Mouse (Mus musculus) liver, embryonic 13.5 days (tissue): ENCODE measurements around the gene Slc39a11. TPM values are rescaled to one million over a fixed set of nuclear protein-coding genes. Genes with fewer than 3 reads are reported as not detected.
"Not testable (repeated sequence)": the region's sequence is repeated elsewhere in the genome, so short reads cannot be mapped to it uniquely, and the experiment has no call there.

Source experiments
- ATAC-seq: fragments of 200-750 bp; cut with Nextera tagmentation; 2 replicates; pipeline ENCODE4 v1.8.0; 2017; ENCODE audit warnings: low read depth, mild to moderate bottlenecking, moderate number of reproducible peaks, moderate library complexity
- DNase-seq: peaks from one replicate; pipeline ENCODE4 v3.0.0; 2022
- H3K27ac ChIP-seq: fragments of 300-500 bp; sonication (generic); 2 replicates; pipeline ENCODE4 v1.5.1; 2015; ENCODE audit warnings: moderate library complexity, mild to moderate bottlenecking, inconsistent platforms
- H3K27me3 ChIP-seq: fragments of 300-500 bp; sonication (generic); 2 replicates; pipeline ENCODE4 v1.6.1; 2015; ENCODE audit warnings: mild to moderate bottlenecking, inconsistent platforms
- H3K36me3 ChIP-seq: fragments of 300-500 bp; sonication (generic); 2 replicates; pipeline ENCODE4 v1.6.1; 2015; ENCODE audit warnings: mild to moderate bottlenecking, inconsistent platforms
- H3K4me1 ChIP-seq: fragments of 300-500 bp; sonication (generic); replicated peaks from 2 replicates; pipeline ENCODE4 v1.6.1; 2015; ENCODE audit warnings: inconsistent platforms
- H3K4me2 ChIP-seq: fragments of 300-500 bp; sonication (generic); 2 replicates; pipeline ENCODE4 v1.6.1; 2015; ENCODE audit warnings: inconsistent platforms, mild to moderate bottlenecking, moderate library complexity
- H3K4me3 ChIP-seq: fragments of 300-500 bp; sonication (generic); replicated peaks from 2 replicates; pipeline ENCODE4 v1.5.1; 2015; ENCODE audit warnings: mild to moderate bottlenecking, inconsistent platforms
- H3K9ac ChIP-seq: fragments of 300-500 bp; sonication (generic); 2 replicates; pipeline ENCODE4 v1.6.1; 2015; ENCODE audit warnings: mild to moderate bottlenecking, inconsistent platforms
- H3K9me3 ChIP-seq: fragments of 300-500 bp; sonication (generic); replicated peaks from 2 replicates; pipeline ENCODE4 v1.6.1; 2016; ENCODE audit warnings: inconsistent platforms
- WGBS: fragments of 180-500 bp; shearing (Covaris S2); methylation state at CpG from one replicate; pipeline ENCODE4 v1.1.7; 2015; ENCODE audit not compliant: insufficient replicate concordance; 5-methylcytosine and 5-hydroxymethylcytosine counted together
- polyA plus RNA-seq: library from polyadenylated mRNA; unstranded; fragments of >200 nt; fragmentation: Nextera tagmentation; extraction: Ambion mirVana; gene quantifications from 2 replicates; pipeline ENCODE4 v1.2.1, GENCODE M21; 2015

The Slc39a11 gene
- polyA plus RNA-seq, 1 experiment from 2014 or later = 15.0 TPM

DNA sequence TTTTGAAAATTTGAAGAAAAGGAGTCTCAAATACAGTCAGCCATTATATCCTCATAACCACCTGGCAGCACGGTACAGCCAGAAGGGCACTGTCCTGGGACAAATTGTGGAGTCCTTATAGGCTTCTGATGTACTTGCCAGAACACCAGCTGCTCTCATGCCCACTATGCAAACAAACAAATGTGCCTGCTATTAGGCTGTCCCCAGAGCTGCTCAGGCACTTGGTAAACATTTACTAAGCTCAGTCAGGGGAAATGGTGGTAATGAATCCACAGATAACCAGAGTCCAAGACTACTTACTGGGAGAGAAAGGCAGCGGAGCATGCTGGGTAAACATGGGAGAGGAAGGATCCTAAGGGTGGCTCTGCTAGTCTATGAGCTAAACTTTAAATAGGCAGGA is 17.2 kb upstream of the Slc39a11 start:
- DNase-seq (no peak), ATAC-seq (no peak)
- 78% methylated on average over 2 of the region's 2 CpGs for WGBS
- H3K27ac ChIP-seq = peak overlapping the region; percentile 82
- H3K4me3 ChIP-seq = peak overlapping the region; percentile 20; the same call in 1 of the 2 replicates
- peaks cover 65% of the 10 kb centered on the region for H3K4me1 ChIP-seq
- H3K36me3 ChIP-seq = peaks cover 91% of the 10 kb centered on the region
- no peaks in the 10 kb centered on the region for H3K9me3 ChIP-seq
- H3K4me2 ChIP-seq = peak overlapping the region; percentile 56
- no peaks in the 10 kb centered on the region for H3K27me3 ChIP-seq
- peak overlapping the region; percentile 57; the same call in 1 of the 2 replicates for H3K9ac ChIP-seq

DNA sequence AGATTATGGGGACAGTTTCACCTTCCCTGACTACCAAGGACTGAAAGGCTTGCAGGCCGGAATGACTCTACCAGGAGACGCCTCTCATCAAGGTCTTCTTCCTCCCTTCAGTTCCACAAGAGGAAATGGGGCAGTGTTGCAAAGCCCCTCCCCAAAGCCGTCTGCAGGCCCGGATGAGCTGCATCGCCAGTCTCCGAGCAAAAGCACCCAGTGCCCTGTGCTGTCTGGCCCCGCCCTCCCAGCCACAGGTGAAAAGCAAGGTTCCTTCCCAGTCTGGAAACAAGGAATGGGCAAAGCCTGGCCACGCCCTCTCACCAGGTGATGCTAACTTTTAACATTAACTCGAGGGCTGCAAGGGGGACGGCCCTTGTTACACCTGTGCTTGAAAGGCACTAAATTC is 16.8 kb upstream of the Slc39a11 start:
- DNase-seq (no peak), ATAC-seq (peak; percentile 41; the same call in 1 of the 2 replicates)
- no peaks in the 10 kb centered on the region for H3K9me3 ChIP-seq
- H3K27me3 ChIP-seq = no peaks in the 10 kb centered on the region
- H3K9ac ChIP-seq = peak overlapping the region; percentile 57
- H3K4me2 ChIP-seq = peak overlapping the region; percentile 56
- H3K27ac ChIP-seq = peak overlapping the region; percentile 82
- peaks cover 62% of the 10 kb centered on the region for H3K4me1 ChIP-seq
- H3K4me3 ChIP-seq = peak overlapping the region; percentile 20
- 36% methylated on average over 10 of the region's 10 CpGs for WGBS
- H3K36me3 ChIP-seq = peaks cover 91% of the 10 kb centered on the region

DNA sequence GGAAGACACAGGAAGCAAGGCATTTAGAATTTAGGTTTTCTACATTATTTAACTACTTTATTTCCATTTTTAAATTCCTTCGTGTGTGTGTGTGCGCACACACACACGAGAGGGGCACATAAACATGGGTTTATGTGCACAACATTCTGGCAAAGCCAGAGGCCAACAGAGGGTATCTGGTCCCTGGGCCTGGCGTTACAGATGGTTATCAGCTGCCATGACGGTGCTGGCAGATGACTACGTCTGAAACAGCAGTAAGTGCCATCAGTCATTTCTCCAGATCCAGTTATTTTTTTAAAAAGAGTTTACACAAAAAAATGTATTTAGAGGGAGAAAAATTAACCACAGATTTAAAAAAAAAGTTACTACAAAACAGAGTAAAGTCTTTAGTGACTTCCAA is 16.3 kb upstream of the Slc39a11 start:
- DNase-seq = peak; percentile 47
- Histone ChIP-seq H3K4me2 (peak overlapping the region; percentile 56), H3K9me3 (no peaks in the 10 kb centered on the region), H3K27me3 (no peaks in the 10 kb centered on the region), H3K36me3 (peaks cover 91% of the 10 kb centered on the region), H3K4me3 (no peak overlapping the region), H3K27ac (peak overlapping the region; percentile 82), H3K9ac (no peak overlapping the region), H3K4me1 (peaks cover 58% of the 10 kb centered on the region)
- 32% methylated on average over 6 of the region's 6 CpGs for WGBS
- peak; percentile 71 for ATAC-seq

DNA sequence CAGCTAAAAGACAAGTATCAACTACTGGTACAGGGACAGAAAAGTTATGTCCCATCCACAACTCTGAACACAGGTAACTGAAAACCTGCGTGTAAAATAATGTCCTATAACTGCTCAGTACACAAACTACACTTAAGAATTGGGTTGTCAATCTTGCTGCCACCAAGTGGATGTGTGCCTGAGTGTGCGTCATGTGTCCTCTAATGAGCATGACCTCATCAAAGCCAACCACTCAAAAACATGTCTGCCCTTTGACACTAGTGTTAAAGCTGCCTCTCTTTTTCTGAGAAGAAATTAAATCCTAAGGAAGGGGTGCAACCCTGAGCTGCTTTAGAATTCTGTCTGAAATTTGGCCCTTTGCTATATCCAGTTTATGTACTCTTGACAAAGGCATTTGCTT is 14.4 kb upstream of the Slc39a11 start:
- Histone ChIP-seq H3K36me3 (peaks cover 93% of the 10 kb centered on the region), H3K4me2 (no peak overlapping the region), H3K27ac (no peak overlapping the region), H3K9me3 (no peaks in the 10 kb centered on the region), H3K9ac (no peak overlapping the region), H3K4me3 (no peak overlapping the region), H3K4me1 (peaks cover 41% of the 10 kb centered on the region), H3K27me3 (no peaks in the 10 kb centered on the region)
- DNase-seq (no peak), ATAC-seq (no peak)
- 83% methylated on average over 2 of the region's 2 CpGs for WGBS

DNA sequence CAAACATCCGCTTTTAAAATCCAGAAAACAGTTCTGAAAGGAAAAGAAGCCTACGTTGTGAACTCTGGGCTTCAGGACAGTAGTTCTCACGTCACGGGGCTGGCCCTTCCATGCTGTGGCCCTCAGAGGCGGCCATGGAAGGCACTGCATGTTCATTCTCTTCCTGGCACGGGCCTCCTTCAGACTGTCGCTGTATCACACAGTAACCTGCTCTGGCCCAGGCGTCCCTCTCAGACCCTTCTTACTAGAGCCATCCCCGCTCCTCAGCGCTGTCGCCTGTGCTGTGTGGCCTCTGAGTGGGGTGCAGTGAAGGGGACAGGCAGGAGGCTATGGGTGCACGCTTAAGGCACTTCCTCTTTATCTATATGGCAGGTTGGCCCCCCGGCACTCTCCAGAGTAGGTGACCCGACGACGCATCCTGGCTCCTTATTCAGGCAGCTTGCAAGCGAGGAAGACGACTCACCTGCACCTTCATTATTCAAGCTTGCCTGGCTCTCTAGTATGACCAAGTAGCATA is 12.0 kb upstream of the Slc39a11 start:
- no peak overlapping the region for H3K4me3 ChIP-seq
- DNase-seq (no peak), ATAC-seq (no peak)
- 84% methylated on average over 18 of the region's 18 CpGs for WGBS
- no peaks in the 10 kb centered on the region for H3K9me3 ChIP-seq
- H3K36me3 ChIP-seq = peaks cover 93% of the 10 kb centered on the region
- H3K27me3 ChIP-seq = no peaks in the 10 kb centered on the region
- H3K4me1 ChIP-seq = peaks cover 17% of the 10 kb centered on the region
- no peak overlapping the region for H3K9ac ChIP-seq
- no peak overlapping the region for H3K4me2 ChIP-seq
- H3K27ac ChIP-seq = no peak overlapping the region

DNA sequence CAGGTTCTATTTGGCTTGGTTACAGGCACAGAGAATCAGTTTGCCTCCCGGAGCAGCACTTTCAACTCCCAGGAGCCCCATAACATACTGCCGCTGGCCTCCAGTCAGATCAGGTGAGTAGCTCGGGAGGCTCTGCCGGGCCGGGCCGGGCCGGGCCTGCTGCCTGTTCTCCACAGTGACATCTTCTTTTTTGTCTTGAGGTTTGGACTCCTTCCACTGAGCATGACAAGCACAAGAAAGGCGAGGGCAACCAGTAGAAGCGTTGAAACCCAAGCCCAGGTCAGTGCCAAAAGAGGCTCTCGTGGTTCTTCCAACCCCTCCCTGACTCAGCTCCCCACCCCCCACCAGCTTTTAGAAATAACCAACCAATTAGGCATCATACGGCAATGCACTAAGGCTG is 11.1 kb upstream of the Slc39a11 start:
- Histone ChIP-seq H3K27me3 (no peaks in the 10 kb centered on the region), H3K9me3 (no peaks in the 10 kb centered on the region), H3K27ac (no peak overlapping the region), H3K4me3 (no peak overlapping the region), H3K36me3 (peaks cover 98% of the 10 kb centered on the region), H3K9ac (no peak overlapping the region), H3K4me1 (peaks cover 8% of the 10 kb centered on the region), H3K4me2 (no peak overlapping the region)
- 94% methylated on average over 11 of the region's 11 CpGs for WGBS
- ATAC-seq = no peak
- DNase-seq = no peak

DNA sequence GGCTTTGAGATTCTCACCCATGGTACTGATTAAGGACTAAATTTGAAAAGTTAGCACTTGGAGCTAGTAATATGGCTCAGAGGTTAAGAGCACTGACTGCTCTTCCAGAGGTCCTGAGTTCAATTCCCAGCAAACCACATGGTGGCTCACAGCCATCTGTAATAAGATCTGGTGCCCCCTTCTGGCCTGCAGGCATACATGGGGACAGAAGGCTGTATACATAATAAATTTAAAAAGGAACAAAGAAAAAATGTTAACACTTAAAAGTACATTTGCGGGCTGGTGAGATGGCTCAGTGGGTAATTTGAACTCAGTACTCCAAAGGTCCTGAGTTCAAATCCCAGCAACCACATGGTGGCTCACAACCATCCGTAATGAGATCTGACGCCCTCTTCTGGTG is 10.3 kb upstream of the Slc39a11 start:
- WGBS = 91% methylated on average over 3 of the region's 3 CpGs
- H3K4me3 ChIP-seq, ATAC-seq, H3K9ac ChIP-seq, H3K27ac ChIP-seq, DNase-seq, H3K4me1 ChIP-seq, H3K4me2 ChIP-seq, H3K27me3 ChIP-seq, H3K9me3 ChIP-seq: not testable (repeated sequence)
- peaks cover 100% of the 10 kb centered on the region for H3K36me3 ChIP-seq

DNA sequence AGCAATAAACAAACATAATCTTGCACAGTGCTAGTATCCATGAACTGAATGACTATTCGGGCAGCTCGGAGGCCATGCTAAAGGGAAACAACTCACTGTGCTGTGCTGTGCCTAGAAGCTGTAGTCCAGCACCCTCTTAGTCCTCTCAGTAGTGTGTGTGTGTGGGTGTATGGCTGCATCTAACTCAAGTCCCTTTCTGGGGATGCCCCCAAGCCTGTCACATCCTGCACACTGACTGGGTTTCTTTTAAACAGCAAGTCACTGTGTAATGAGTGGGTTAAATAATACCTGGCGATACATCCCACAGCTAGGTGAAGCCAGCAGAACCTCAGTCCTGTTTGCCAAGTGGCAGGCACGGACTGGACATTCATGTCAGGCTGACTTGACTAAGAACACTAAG is 8.9 kb upstream of the Slc39a11 start:
- H3K9ac ChIP-seq = no peak overlapping the region
- WGBS = 89% methylated on average over 4 of the region's 4 CpGs

DNA sequence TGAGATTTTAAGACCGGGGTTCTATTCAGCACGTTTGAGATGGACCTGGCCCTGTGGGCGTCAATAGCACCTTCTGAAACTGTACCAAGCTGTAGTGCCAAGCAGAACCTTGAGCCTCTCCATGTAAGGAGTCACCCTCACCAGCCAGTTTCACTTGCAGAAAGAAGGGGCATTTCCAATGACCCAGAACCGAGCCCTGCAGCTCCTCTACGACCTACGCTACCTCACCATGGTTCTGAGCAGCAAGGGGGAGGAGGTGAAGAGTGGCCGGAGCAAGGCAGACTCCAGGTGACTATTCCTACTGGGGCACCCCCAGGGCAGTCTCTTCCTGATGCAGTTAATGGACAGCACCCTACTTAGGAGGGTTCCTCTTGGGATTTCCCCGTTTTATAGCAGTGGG is 8.4 kb upstream of the Slc39a11 start:
- WGBS = 85% methylated on average over 8 of the region's 8 CpGs
- no peaks in the 10 kb centered on the region for H3K4me1 ChIP-seq
- DNase-seq = no peak

More for the DNA sequence above, 8.9 kb upstream of the Slc39a11 start:
- H3K4me1 ChIP-seq = no peaks in the 10 kb centered on the region
- no peaks in the 10 kb centered on the region for H3K9me3 ChIP-seq
- ATAC-seq (no peak), DNase-seq (no peak)
- H3K36me3 ChIP-seq = peaks cover 100% of the 10 kb centered on the region
- no peaks in the 10 kb centered on the region for H3K27me3 ChIP-seq
- H3K4me3 ChIP-seq = no peak overlapping the region
- no peak overlapping the region for H3K4me2 ChIP-seq
- H3K27ac ChIP-seq = no peak overlapping the region

DNA sequence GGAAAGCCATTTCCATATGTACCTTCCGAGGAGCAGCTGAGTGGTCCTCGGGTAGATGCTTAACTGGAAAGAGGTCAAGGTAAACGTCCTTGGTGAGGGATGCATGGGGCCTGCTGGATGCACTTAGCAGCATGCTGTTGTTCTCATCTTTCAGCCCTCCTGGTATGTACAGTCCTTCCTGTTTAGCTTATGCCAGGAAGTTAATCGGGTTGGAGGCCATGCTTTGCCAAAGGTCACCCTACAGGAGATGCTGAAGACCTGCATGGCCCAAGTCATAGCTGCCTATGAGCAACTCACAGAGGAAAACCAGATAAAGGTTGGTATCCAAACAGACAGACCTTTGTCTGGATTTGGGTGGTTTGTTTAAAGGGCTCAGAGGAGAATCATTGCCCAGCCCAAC is 7.3 kb upstream of the Slc39a11 start:
- Histone ChIP-seq H3K9ac (no peak overlapping the region), H3K4me2 (no peak overlapping the region), H3K9me3 (no peaks in the 10 kb centered on the region), H3K36me3 (peaks cover 100% of the 10 kb centered on the region), H3K4me1 (no peaks in the 10 kb centered on the region), H3K4me3 (no peak overlapping the region), H3K27ac (peak overlapping the region; percentile 53; the same call in 1 of the 2 replicates), H3K27me3 (no peaks in the 10 kb centered on the region)
- ATAC-seq (no peak), DNase-seq (no peak)
- WGBS = 77% methylated on average over 4 of the region's 4 CpGs

More for the DNA sequence above, 8.4 kb upstream of the Slc39a11 start:
- ATAC-seq = no peak
- Histone ChIP-seq H3K27me3 (no peaks in the 10 kb centered on the region), H3K27ac (no peak overlapping the region), H3K9me3 (no peaks in the 10 kb centered on the region), H3K4me2 (no peak overlapping the region), H3K4me3 (no peak overlapping the region), H3K36me3 (peaks cover 100% of the 10 kb centered on the region), H3K9ac (no peak overlapping the region)

DNA sequence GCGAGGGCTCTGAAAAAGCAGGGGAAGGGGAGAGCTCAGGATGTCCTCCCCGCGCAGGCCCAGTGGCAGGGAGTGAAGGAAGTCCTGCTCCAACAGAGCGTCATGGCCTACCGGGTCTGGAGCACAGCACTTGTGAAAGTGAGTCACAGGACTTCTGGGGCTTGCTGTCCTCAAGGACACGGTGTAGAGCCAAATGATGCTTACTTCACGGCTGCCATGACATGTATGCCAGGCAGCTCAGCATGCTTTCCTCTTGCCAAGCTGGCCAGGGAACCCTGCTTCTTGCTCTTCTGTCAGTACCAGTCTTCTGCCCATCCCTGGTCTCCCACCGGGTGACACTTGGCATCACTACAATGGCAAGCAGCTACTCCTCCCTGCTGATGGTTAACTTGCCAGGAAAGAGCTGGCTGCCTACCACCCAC is 6.6 kb upstream of the Slc39a11 start:
- WGBS = 79% methylated on average over 8 of the region's 8 CpGs
- no peak overlapping the region for H3K4me2 ChIP-seq

DNA sequence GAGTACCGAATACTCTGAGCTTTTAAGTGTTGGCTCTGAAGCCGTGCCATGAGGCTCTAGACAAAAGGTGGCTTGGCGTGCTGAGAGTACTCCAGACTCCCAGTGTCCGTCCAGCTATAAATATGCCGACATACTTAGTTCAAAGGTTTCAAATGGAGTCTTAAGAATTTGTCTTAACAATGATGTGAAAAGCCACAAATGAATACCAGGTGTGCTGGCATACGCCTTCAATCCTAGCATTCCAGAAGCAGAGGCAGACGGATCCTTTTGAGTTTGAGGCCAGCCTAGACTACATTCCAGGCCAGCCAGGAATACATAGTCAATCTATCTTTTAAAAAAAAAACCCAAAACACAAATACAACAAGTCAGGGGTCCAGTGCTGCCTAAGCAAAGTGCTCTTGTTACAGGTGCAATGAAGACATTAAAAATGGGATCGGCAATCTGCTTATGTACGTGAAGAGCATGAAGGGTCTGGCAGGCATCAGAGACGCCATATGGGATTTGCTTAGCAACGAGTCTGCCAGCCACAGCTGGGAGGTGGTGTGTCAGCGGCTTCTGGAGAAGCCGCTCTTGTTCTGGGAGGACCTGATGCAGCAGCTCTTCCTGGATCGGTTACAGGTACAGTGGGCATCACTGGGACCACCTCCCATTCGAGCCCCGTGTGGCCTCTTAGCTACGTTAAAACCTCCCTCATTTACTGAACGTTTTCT is 4.8 kb upstream of the Slc39a11 start:
- Histone ChIP-seq H3K36me3 (peaks cover 83% of the 10 kb centered on the region), H3K4me2 (no peak overlapping the region), H3K27ac (no peak overlapping the region), H3K4me1 (peaks cover 22% of the 10 kb centered on the region), H3K9ac (no peak overlapping the region), H3K27me3 (no peaks in the 10 kb centered on the region), H3K4me3 (no peak overlapping the region), H3K9me3 (no peaks in the 10 kb centered on the region)
- ATAC-seq = no peak
- no peak for DNase-seq
- 88% methylated on average over 18 of the region's 18 CpGs for WGBS

More for the DNA sequence above, 6.6 kb upstream of the Slc39a11 start:
- Histone ChIP-seq H3K4me1 (peaks cover 6% of the 10 kb centered on the region), H3K4me3 (no peak overlapping the region), H3K27me3 (no peaks in the 10 kb centered on the region), H3K9me3 (no peaks in the 10 kb centered on the region), H3K36me3 (peaks cover 100% of the 10 kb centered on the region), H3K27ac (no peak overlapping the region; the same call in 1 of the 2 replicates), H3K9ac (no peak overlapping the region)
- DNase-seq = no peak
- no peak for ATAC-seq
